14 mouse cellular contexts compared by ENCODE assay signal in the genomic region with DNA sequence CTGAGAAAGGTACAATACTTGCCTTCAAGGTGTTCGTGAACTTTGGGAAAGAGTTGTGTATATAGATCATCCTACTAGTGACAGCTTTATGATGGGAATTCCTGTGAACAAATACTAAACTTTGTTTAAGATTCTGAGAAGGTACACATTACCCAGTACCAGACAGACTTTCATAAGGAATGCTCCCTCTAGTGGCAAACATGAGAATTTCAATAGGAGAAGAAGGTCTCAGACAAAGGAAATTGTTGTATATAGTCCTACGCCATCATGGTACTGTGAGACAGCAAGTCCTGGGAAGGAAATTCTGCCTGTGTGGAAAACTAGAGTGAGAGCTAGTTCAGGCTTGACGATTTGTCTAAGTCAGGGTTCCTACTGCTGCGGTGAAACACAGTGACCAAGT.
A peak's percentile ranks its signal among the peaks of the same experiment; 100 is the strongest.
DNase-seq lines count a peak whose midpoint lies in the region; ATAC-seq and TF ChIP-seq lines count a peak whose summit lies in the region.
"Had no signal": no experiment of that assay in that cellular context is flagged by ENCODE, and none has a peak within 500 bp of the region (broad histone marks: within the 10 kb centered on the region; RNA-seq: fewer than 3 reads in every experiment).

No protein-coding gene starts in this region.

- ATAC-seq in hindbrain, postnatal 0 days, result no peak
- ATAC-seq in hindbrain, embryonic 14.5 days (ENCODE audit: low FRiP score), result no peak
- no peak for ATAC-seq in embryonic facial prominence, embryonic 11.5 days (replicated peaks; ENCODE audit: insufficient number of reproducible peaks, low FRiP score, low TSS enrichment, low read depth)

- peak; percentile 65 for DNase-seq in hindbrain, postnatal 0 days (ENCODE audit: low spot score)
- no peak for DNase-seq in hindbrain, embryonic 14.5 days (ENCODE audit: low spot score)
- DNase-seq in 3T3-L1 (ENCODE audit: low read depth, low spot score), result peak; percentile 76
- DNase-seq in MEL (ENCODE audit: low read depth, low spot score), result peak; percentile 21
- peak; percentile 60 for DNase-seq in embryonic facial prominence, embryonic 11.5 days (ENCODE audit: low spot score)
- DNase-seq in urinary bladder, adult 2 months (ENCODE audit: low spot score), result no peak
- DNase-seq in adrenal gland, postnatal 36 days, result no peak
- DNase-seq in right cerebral cortex, adult 18-20 months, result no peak
- DNase-seq: cerebellum, adult 11-12 months; midbrain, embryonic 14.5 days; right cerebral cortex, postnatal 14 days; thymus, postnatal 4 days had no signal

- peak; percentile 16; the same call in 1 of the 2 replicates for TF ChIP-seq RAD21 in MEL (IDR thresholded peaks at IDR 0.05; ENCODE audit: low read depth, low read length)

- no peak for TF ChIP-seq POLR2A in MEL (IDR thresholded peaks at IDR 0.05; ENCODE audit: control insufficient read depth in 1 of 2, insufficient read depth in 1 of 2, low read depth in 1 of 2, low read length in 2 of 2, poor library complexity in 1 of 2)

- no peak for TF ChIP-seq EP300 in MEL (IDR thresholded peaks at IDR 0.05; ENCODE audit: low read depth in 1 of 2, low read length in 2 of 2)

- no peaks in the 10 kb centered on the region for H3K36me3 ChIP-seq in hindbrain, postnatal 0 days (ENCODE audit: insufficient read depth, low read length)
- no peaks in the 10 kb centered on the region for H3K36me3 ChIP-seq in hindbrain, embryonic 14.5 days (replicated peaks; ENCODE audit: control insufficient read depth, insufficient read depth)
- H3K36me3 ChIP-seq in MEL (ENCODE audit: control insufficient read depth in 1 of 2, insufficient read depth in 2 of 2, low read length in 2 of 2), result no peaks in the 10 kb centered on the region
- no peaks in the 10 kb centered on the region for H3K36me3 ChIP-seq in embryonic facial prominence, embryonic 11.5 days (replicated peaks; ENCODE audit: control insufficient read depth, insufficient read depth, low read depth, low read length)
- H3K36me3 ChIP-seq: heart, embryonic 13.5 days; limb, embryonic 12.5 days had no signal

- no peaks in the 10 kb centered on the region for H3K79me2 ChIP-seq in MEL (ENCODE audit: control insufficient read depth, insufficient read depth, low read length, poor library complexity)

- no peaks in the 10 kb centered on the region for H3K9me3 ChIP-seq in hindbrain, postnatal 0 days (ENCODE audit: low read length)
- no peaks in the 10 kb centered on the region for H3K9me3 ChIP-seq in hindbrain, embryonic 14.5 days (ENCODE audit: control insufficient read depth, low read length)
- H3K9me3 ChIP-seq in MEL (replicated peaks; ENCODE audit: insufficient read depth, low read length), result no peaks in the 10 kb centered on the region
- H3K9me3 ChIP-seq in embryonic facial prominence, embryonic 11.5 days (replicated peaks; ENCODE audit: control insufficient read depth, low read length), result no peaks in the 10 kb centered on the region
- H3K9me3 ChIP-seq: heart, embryonic 13.5 days had no signal

- 91% methylated on average over 4 of the region's 4 CpGs for WGBS in hindbrain, postnatal 0 days
- WGBS in hindbrain, embryonic 14.5 days, result 88% methylated on average over 4 of the region's 4 CpGs
- 88% methylated on average over 4 of the region's 4 CpGs for WGBS in embryonic facial prominence, embryonic 11.5 days

- no peak overlapping the region for H3K4me3 ChIP-seq in hindbrain, postnatal 0 days (ENCODE audit: low read length)
- H3K4me3 ChIP-seq in hindbrain, embryonic 14.5 days (replicated peaks; ENCODE audit: low read length), result no peak overlapping the region
- H3K4me3 ChIP-seq in MEL (ENCODE audit: control insufficient read depth in 1 of 2, insufficient read depth in 1 of 2, low read depth in 2 of 2, low read length in 2 of 2), result no peak overlapping the region
- H3K4me3 ChIP-seq in embryonic facial prominence, embryonic 11.5 days (ENCODE audit: low read depth, low read length), result no peak overlapping the region
- H3K4me3 ChIP-seq: heart, embryonic 13.5 days; limb, embryonic 12.5 days had no signal

- no peak overlapping the region for H3K27ac ChIP-seq in hindbrain, postnatal 0 days
- no peak overlapping the region for H3K27ac ChIP-seq in hindbrain, embryonic 14.5 days
- H3K27ac ChIP-seq in MEL (ENCODE audit: control insufficient read depth, low read depth, low read length), result no peak overlapping the region
- H3K27ac ChIP-seq in embryonic facial prominence, embryonic 11.5 days (replicated peaks; ENCODE audit: low read depth, low read length), result no peak overlapping the region
- H3K27ac ChIP-seq: heart, embryonic 13.5 days; limb, embryonic 12.5 days had no signal

- no peaks in the 10 kb centered on the region for H3K4me1 ChIP-seq in hindbrain, postnatal 0 days (ENCODE audit: insufficient read depth, low read length)
- H3K4me1 ChIP-seq in hindbrain, embryonic 14.5 days (replicated peaks; ENCODE audit: control insufficient read depth, insufficient read depth, low read length), result 0 out of 2 replicates have a peak, but pooled peaks cover 5% of the 10 kb centered on the region
- no peaks in the 10 kb centered on the region for H3K4me1 ChIP-seq in MEL (ENCODE audit: control insufficient read depth in 1 of 2, insufficient read depth in 2 of 2, low read length in 2 of 2)
- H3K4me1 ChIP-seq in embryonic facial prominence, embryonic 11.5 days (ENCODE audit: control insufficient read depth, insufficient read depth, low read length), result no peaks in the 10 kb centered on the region
- H3K4me1 ChIP-seq: limb, embryonic 12.5 days had no signal

- no peak overlapping the region for H3K4me2 ChIP-seq in hindbrain, postnatal 0 days (ENCODE audit: low read depth, low read length)
- H3K4me2 ChIP-seq in hindbrain, embryonic 14.5 days (replicated peaks), result no peak overlapping the region
- no peak overlapping the region for H3K4me2 ChIP-seq in embryonic facial prominence, embryonic 11.5 days (ENCODE audit: low read depth, low read length)
- H3K4me2 ChIP-seq: heart, embryonic 13.5 days; limb, embryonic 12.5 days had no signal

- no peaks in the 10 kb centered on the region for H3K27me3 ChIP-seq in hindbrain, postnatal 0 days (ENCODE audit: insufficient read depth, low read length)
- H3K27me3 ChIP-seq in hindbrain, embryonic 14.5 days (ENCODE audit: control insufficient read depth, insufficient read depth, low read length), result no peaks in the 10 kb centered on the region
- no peaks in the 10 kb centered on the region for H3K27me3 ChIP-seq in MEL (ENCODE audit: control insufficient read depth in 1 of 2, insufficient read depth in 2 of 2, low read length in 2 of 2)
- H3K27me3 ChIP-seq in embryonic facial prominence, embryonic 11.5 days (ENCODE audit: control insufficient read depth, insufficient read depth, low read length), result no peaks in the 10 kb centered on the region
- H3K27me3 ChIP-seq: heart, embryonic 13.5 days; limb, embryonic 12.5 days had no signal

- TF ChIP-seq CTCF in hindbrain, postnatal 0 days (IDR thresholded peaks at IDR 0.05; ENCODE audit: low read depth), result peak; percentile 66
- peak in 2 of 3 experiments; percentile 40 to 44; a peak in 4 of 6 replicates for TF ChIP-seq CTCF in MEL (IDR thresholded peaks at IDR 0.05 in 2 of 3, conservative IDR thresholded peaks at IDR 0.05 in 1 of 3; ENCODE audit: control insufficient read depth in 1 of 3, insufficient read depth in 1 of 3, low read depth in 2 of 3, low read length in 3 of 3, poor library complexity in 1 of 3, severe bottlenecking in 1 of 3)

- no peak overlapping the region for H3K9ac ChIP-seq in hindbrain, postnatal 0 days (replicated peaks; ENCODE audit: low read length)
- no peak overlapping the region for H3K9ac ChIP-seq in hindbrain, embryonic 14.5 days
- no peak overlapping the region for H3K9ac ChIP-seq in MEL (ENCODE audit: control insufficient read depth, low read depth, low read length, poor library complexity, severe bottlenecking)
- no peak overlapping the region for H3K9ac ChIP-seq in embryonic facial prominence, embryonic 11.5 days (replicated peaks; ENCODE audit: low read length)
- H3K9ac ChIP-seq: heart, embryonic 13.5 days; limb, embryonic 12.5 days had no signal

TF ChIP-seq in MEL, 35 proteins besides CTCF, POLR2A, EP300 and RAD21:
- TF ChIP-seq KAT2A (conservative IDR thresholded peaks at IDR 0.05; ENCODE audit: low read depth, low read length) (no peak), CHD2 (IDR thresholded peaks at IDR 0.05; ENCODE audit: low read length) (no peak), TBP (IDR thresholded peaks at IDR 0.05; ENCODE audit: low read depth, low read length) (no peak), SMC3 (IDR thresholded peaks at IDR 0.05; ENCODE audit: low read depth, low read length) (peak; percentile 33), USF1 (IDR thresholded peaks at IDR 0.05; ENCODE audit: low read depth, low read length) (no peak)

Comparison
In these comparisons a context has a peak if more than half of its experiments do, and no peak if none do; other contexts are left out.
1. DNase-seq: peak in hindbrain, postnatal 0 days (single experiment), 3T3-L1 (single experiment), MEL (single experiment) and embryonic facial prominence, embryonic 11.5 days (single experiment); none in hindbrain, embryonic 14.5 days (single experiment), urinary bladder, adult 2 months (single experiment), adrenal gland, postnatal 36 days (0 of 2) and right cerebral cortex, adult 18-20 months (single experiment).